Mouse (Mus musculus) heart, postnatal 0 days (tissue): ENCODE measurements around the gene Krtap10-4. TPM values are rescaled to one million over a fixed set of nuclear protein-coding genes. Genes with fewer than 3 reads are reported as not detected.

Experiments
- ATAC-seq: fragments of 200-750 bp; cut with Nextera tagmentation; 2 replicates; pipeline ENCODE4 v1.8.0; 2017; ENCODE audit warnings: low read depth, moderate number of reproducible peaks, moderate library complexity; ENCODE audit not compliant: insufficient read depth
- DNase-seq: peaks from one replicate; pipeline ENCODE4 v3.0.0-alpha.2; 2016; ENCODE audit warnings: low spot score
- H3K27ac ChIP-seq: fragments of 300-500 bp; sonication (generic); 2 replicates; pipeline ENCODE4 v1.5.1; 2014; ENCODE audit warnings: low read depth, mild to moderate bottlenecking
- H3K27me3 ChIP-seq: fragments of 300-500 bp; sonication (generic); 2 replicates; pipeline ENCODE4 v1.6.1; 2014; ENCODE audit warnings: low read length, mixed read lengths; ENCODE audit not compliant: control insufficient read depth, insufficient read depth
- H3K36me3 ChIP-seq: fragments of 300-500 bp; sonication (generic); replicated peaks from 2 replicates; pipeline ENCODE4 v1.6.1; 2014; ENCODE audit warnings: low read length, mixed read lengths; ENCODE audit not compliant: control insufficient read depth, insufficient read depth
- H3K4me1 ChIP-seq: fragments of 300-500 bp; sonication (generic); 2 replicates; pipeline ENCODE4 v1.6.1; 2014; ENCODE audit warnings: antibody characterized with exemption; ENCODE audit not compliant: control insufficient read depth, insufficient read depth
- H3K4me2 ChIP-seq: fragments of 300-500 bp; sonication (generic); 2 replicates; pipeline ENCODE4 v1.6.1; 2014; ENCODE audit warnings: low read depth, mild to moderate bottlenecking, low read length, moderate library complexity
- H3K4me3 ChIP-seq: fragments of 300-500 bp; sonication (generic); 2 replicates; pipeline ENCODE4 v1.5.1; 2014; ENCODE audit warnings: low read depth, low read length
- H3K9ac ChIP-seq: fragments of 300-500 bp; sonication (generic); replicated peaks from 2 replicates; pipeline ENCODE4 v1.6.1; 2014; ENCODE audit warnings: low read depth, low read length, mixed read lengths
- H3K9me3 ChIP-seq: fragments of 300-500 bp; sonication (generic); replicated peaks from 2 replicates; pipeline ENCODE4 v1.6.1; 2016; ENCODE audit warnings: low read length; ENCODE audit not compliant: control insufficient read depth
- CTCF ChIP-seq: IDR thresholded peaks from 2 replicates; pipeline ENCODE4 v1.5.1; 2016; ENCODE audit warnings: antibody characterized with exemption, control low read depth, low read depth
- EP300 ChIP-seq: IDR thresholded peaks from 2 replicates; pipeline ENCODE4 v1.6.1; 2016; ENCODE audit warnings: antibody characterized with exemption, low read depth
- WGBS: fragments of 180-500 bp; shearing (Covaris S2); extraction: QIAGEN DNeasy Blood & Tissue Kit; methylation state at CpG from one replicate; pipeline ENCODE4 v1.1.7; 2014; 5-methylcytosine and 5-hydroxymethylcytosine counted together
- polyA plus RNA-seq: library from polyadenylated mRNA; unstranded; fragments of >200 nt; fragmentation: Nextera tagmentation; extraction: Ambion mirVana; gene quantifications from 2 replicates; pipeline ENCODE4 v1.2.1, GENCODE M21; 2015
- total RNA-seq: library from RNA; depleted of rRNA; stranded (reverse); fragments of >200 nt; gene quantifications from 2 replicates; pipeline ENCODE4 v1.2.3, GENCODE M21; 2014; ENCODE audit warnings: low replicate concordance

The Krtap10-4 gene
- total and polyA plus RNA-seq, 2 experiments from 2014 or later, result not detected

GRCm38 (mm10) chr10:77852559-77852958 is 25.7 kb upstream of the Krtap10-4 start, which contains the start of gene Gm10318:
Gene Gm10318, plus strand, starts transcription at chr10:77852859.
- no peaks in the 10 kb centered on the region for H3K27me3 ChIP-seq
- H3K27ac ChIP-seq, result no peak within 1 kb of the TSS
- ATAC-seq, result no peak
- no peak for TF ChIP-seq EP300
- TF ChIP-seq CTCF, result no peak
- no peak within 1 kb of the TSS for H3K4me3 ChIP-seq
- no peaks in the 10 kb centered on the region for H3K36me3 ChIP-seq
- H3K4me2 ChIP-seq, result no peak within 1 kb of the TSS
- DNase-seq, result no peak
- H3K4me1 ChIP-seq, result no peaks in the 10 kb centered on the region
- no peaks in the 10 kb centered on the region for H3K9me3 ChIP-seq
- 47% methylated on average over 9 of the region's 9 CpGs for WGBS
- H3K9ac ChIP-seq, result no peak within 1 kb of the TSS

DNA sequence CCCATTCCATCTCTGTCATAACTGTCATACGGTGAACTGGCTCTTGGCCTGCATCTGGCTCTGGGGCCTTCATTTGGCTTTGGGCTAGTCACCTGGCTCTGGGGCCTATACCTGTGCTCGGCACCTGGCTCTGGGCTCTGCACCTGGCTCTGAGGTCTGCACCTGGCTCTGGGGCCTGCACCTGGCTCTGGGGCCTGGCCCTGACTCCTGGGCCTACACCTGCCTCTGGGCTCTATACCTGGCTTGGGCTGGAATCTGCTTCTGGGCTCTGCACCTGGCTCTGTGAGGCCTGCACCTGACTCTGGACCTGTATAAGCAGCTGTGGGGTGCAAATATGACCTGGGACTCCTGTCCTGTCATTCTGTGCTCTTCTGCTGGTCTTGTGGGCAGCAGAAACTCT is 20.6 kb upstream of the Krtap10-4 start:
- Histone ChIP-seq H3K9me3 (0 out of 2 replicates have a peak, but pooled peaks cover 15% of the 10 kb centered on the region), H3K4me2 (no peak overlapping the region), H3K27me3 (no peaks in the 10 kb centered on the region), H3K4me3 (no peak overlapping the region), H3K4me1 (no peaks in the 10 kb centered on the region), H3K36me3 (no peaks in the 10 kb centered on the region), H3K27ac (no peak overlapping the region), H3K9ac (no peak overlapping the region)
- ATAC-seq (no peak), DNase-seq (no peak)
- no peak for TF ChIP-seq EP300
- TF ChIP-seq CTCF, result no peak
- 69% methylated on average over 2 of the region's 2 CpGs for WGBS

DNA sequence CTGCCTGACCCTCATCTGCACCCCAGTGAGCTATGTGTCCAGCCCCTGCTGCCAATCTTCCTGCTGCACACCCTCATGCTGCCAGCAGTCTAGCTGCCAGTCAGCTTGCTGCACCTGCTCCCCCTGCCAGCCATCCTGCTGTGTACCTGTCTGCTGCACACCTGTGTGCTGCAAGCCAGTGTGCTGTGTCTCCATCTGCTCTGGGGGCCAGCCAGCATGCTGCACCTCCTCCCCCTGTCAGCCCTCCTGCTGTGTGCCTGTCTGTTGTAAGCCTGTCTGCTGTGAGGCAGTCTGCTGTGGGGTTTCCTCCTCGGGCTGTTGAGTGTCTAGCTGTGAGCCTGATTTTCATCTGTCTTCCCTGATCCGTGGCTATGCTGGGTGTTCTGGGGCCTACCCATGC is 20.1 kb upstream of the Krtap10-4 start:
- H3K9ac ChIP-seq, result no peak overlapping the region
- no peaks in the 10 kb centered on the region for H3K36me3 ChIP-seq
- DNase-seq (no peak), ATAC-seq (no peak)
- 0 out of 2 replicates have a peak, but pooled peaks cover 15% of the 10 kb centered on the region for H3K9me3 ChIP-seq
- TF ChIP-seq CTCF (no peak), EP300 (no peak)
- no peaks in the 10 kb centered on the region for H3K27me3 ChIP-seq
- no peak overlapping the region for H3K4me2 ChIP-seq
- H3K4me3 ChIP-seq, result no peak overlapping the region
- H3K27ac ChIP-seq, result no peak overlapping the region
- 24% methylated on average over 2 of the region's 2 CpGs for WGBS
- H3K4me1 ChIP-seq, result no peaks in the 10 kb centered on the region

DNA sequence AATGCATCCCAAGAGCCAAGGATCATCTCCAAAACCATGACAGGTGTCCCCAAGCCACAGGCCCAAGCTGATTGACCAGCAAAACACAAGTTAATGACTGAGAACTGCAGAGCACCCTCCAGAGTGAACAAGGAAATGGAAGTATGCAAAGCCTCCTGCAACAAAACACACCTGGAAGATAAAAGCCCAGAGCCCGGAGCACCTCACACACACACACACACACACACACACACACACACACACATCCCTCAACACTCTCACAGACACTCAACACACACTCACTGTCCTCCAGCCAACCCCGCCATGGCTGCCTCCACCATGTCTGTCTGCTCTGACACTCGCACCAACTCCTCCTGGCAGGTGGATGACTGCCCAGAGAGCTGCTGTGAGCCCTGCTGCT is 19.6 kb upstream of the Krtap10-4 start, which contains the start of gene Gm36176:
Gm36176 (plus strand) TSS at position 301 of the 400 bp plus-strand sequence.
- Histone ChIP-seq H3K9me3 (0 out of 2 replicates have a peak, but pooled peaks cover 15% of the 10 kb centered on the region), H3K36me3 (no peaks in the 10 kb centered on the region), H3K27me3 (no peaks in the 10 kb centered on the region), H3K27ac (no peak within 1 kb of the TSS), H3K4me1 (no peaks in the 10 kb centered on the region), H3K4me3 (no peak within 1 kb of the TSS), H3K9ac (no peak within 1 kb of the TSS), H3K4me2 (no peak within 1 kb of the TSS)
- TF ChIP-seq CTCF (no peak), EP300 (no peak)
- ATAC-seq, result no peak
- DNase-seq, result no peak
- WGBS, result 62% methylated on average over 3 of the region's 3 CpGs

GRCm38 (mm10) chr10:77839006-77839405 is 12.1 kb upstream of the Krtap10-4 start:
- Histone ChIP-seq H3K27me3 (no peaks in the 10 kb centered on the region), H3K27ac (no peak overlapping the region), H3K4me3 (no peak overlapping the region), H3K4me1 (no peaks in the 10 kb centered on the region), H3K4me2 (no peak overlapping the region), H3K36me3 (no peaks in the 10 kb centered on the region), H3K9ac (no peak overlapping the region), H3K9me3 (0 out of 2 replicates have a peak, but pooled peaks cover 11% of the 10 kb centered on the region)
- 60% methylated on average over 6 of the region's 6 CpGs for WGBS
- ATAC-seq (no peak), DNase-seq (no peak)
- TF ChIP-seq EP300, result no peak
- TF ChIP-seq CTCF, result no peak

DNA sequence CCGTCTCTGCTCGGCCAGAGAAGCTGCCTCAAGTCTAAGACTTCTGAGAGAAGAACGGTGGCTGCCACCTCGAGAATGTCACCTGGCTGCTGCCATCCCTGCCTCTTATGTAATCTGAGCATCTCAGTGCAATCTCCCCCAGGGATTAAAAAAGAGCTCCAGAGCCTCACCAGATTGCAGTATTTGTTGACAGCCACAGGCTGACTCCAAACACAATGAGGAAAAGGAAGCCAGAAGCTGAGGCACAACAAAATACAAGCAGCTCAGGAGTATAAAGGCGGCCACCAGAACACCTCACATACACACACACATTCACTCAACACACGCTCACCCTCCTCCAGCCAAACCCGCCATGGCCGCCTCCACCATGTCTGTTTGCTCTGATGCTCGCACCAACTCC is 8.8 kb upstream of the Krtap10-4 start, which contains the start of gene Krtap10-10:
Krtap10-10 (plus strand) TSS at position 301 of the 400 bp plus-strand sequence.
- no peaks in the 10 kb centered on the region for H3K9me3 ChIP-seq
- no peak within 1 kb of the TSS for H3K27ac ChIP-seq
- no peak within 1 kb of the TSS for H3K4me2 ChIP-seq
- no peaks in the 10 kb centered on the region for H3K36me3 ChIP-seq
- no peaks in the 10 kb centered on the region for H3K4me1 ChIP-seq
- H3K27me3 ChIP-seq, result no peaks in the 10 kb centered on the region
- DNase-seq (no peak), ATAC-seq (no peak)
- WGBS, result 63% methylated on average over 9 of the region's 9 CpGs
- H3K9ac ChIP-seq, result no peak within 1 kb of the TSS
- no peak within 1 kb of the TSS for H3K4me3 ChIP-seq
- TF ChIP-seq EP300 (no peak), CTCF (no peak)
